Mouse (Mus musculus) ES-Bruce4 (cell line): ENCODE data around the gene Gm9918. TPM values are rescaled to one million over a fixed set of nuclear protein-coding genes. Genes with fewer than 3 reads are reported as not detected.

Source experiments
- H3K27ac ChIP-seq: 2 replicates; pipeline ENCODE4 v1.5.1; 2012; ENCODE audit warnings: low read length, inconsistent platforms; ENCODE audit not compliant: insufficient read depth
- H3K27me3 ChIP-seq: 2 replicates; pipeline ENCODE4 v1.6.1; 2012; ENCODE audit warnings: mild to moderate bottlenecking, low read length, inconsistent platforms; ENCODE audit not compliant: control insufficient read depth, poor library complexity, insufficient read depth, severe bottlenecking
- H3K36me3 ChIP-seq: 2 replicates; pipeline ENCODE4 v1.6.1; 2012; ENCODE audit warnings: inconsistent platforms, mild to moderate bottlenecking, low read length, moderate library complexity; ENCODE audit not compliant: control insufficient read depth, poor library complexity, insufficient read depth, severe bottlenecking
- H3K4me1 ChIP-seq: one replicate; pipeline ENCODE4 v1.8.1; 2011; ENCODE audit warnings: low read length; ENCODE audit not compliant: control insufficient read depth, insufficient read depth
- H3K4me3 ChIP-seq: 2 replicates; pipeline ENCODE4 v1.5.1; 2011; ENCODE audit warnings: low read depth, mild to moderate bottlenecking, low read length
- H3K9ac ChIP-seq: 2 replicates; pipeline ENCODE4 v1.6.1; 2012; ENCODE audit warnings: low read depth, mild to moderate bottlenecking, inconsistent platforms; ENCODE audit not compliant: poor library complexity, severe bottlenecking
- H3K9me3 ChIP-seq: replicated peaks from 2 replicates; pipeline ENCODE4 v1.6.1; 2012; ENCODE audit warnings: mild to moderate bottlenecking, low read length, inconsistent platforms; ENCODE audit not compliant: control insufficient read depth, poor library complexity, insufficient read depth, severe bottlenecking
- CTCF ChIP-seq: IDR thresholded peaks from one replicate; pipeline ENCODE4 v1.8.1; 2011; ENCODE audit warnings: low read depth, low read length
- EP300 ChIP-seq: IDR thresholded peaks from 2 replicates; pipeline ENCODE4 v1.6.1; 2011; ENCODE audit warnings: low read depth, low read length; ENCODE audit not compliant: insufficient read depth
- POLR2A ChIP-seq: IDR thresholded peaks from one replicate; pipeline ENCODE4 v1.8.1; 2011; ENCODE audit warnings: low read length; ENCODE audit not compliant: insufficient read depth
- polyA plus RNA-seq: library from polyadenylated mRNA; stranded (reverse); fragments of >200 nt; gene quantifications from 2 replicates; pipeline ENCODE4 v1.2.4, GENCODE M21; 2011; ENCODE audit warnings: low read depth; ENCODE audit not compliant: missing spikeins, insufficient read depth, insufficient read length

The Gm9918 gene
- polyA plus RNA-seq, 1 experiment = 1.1 TPM

DNA sequence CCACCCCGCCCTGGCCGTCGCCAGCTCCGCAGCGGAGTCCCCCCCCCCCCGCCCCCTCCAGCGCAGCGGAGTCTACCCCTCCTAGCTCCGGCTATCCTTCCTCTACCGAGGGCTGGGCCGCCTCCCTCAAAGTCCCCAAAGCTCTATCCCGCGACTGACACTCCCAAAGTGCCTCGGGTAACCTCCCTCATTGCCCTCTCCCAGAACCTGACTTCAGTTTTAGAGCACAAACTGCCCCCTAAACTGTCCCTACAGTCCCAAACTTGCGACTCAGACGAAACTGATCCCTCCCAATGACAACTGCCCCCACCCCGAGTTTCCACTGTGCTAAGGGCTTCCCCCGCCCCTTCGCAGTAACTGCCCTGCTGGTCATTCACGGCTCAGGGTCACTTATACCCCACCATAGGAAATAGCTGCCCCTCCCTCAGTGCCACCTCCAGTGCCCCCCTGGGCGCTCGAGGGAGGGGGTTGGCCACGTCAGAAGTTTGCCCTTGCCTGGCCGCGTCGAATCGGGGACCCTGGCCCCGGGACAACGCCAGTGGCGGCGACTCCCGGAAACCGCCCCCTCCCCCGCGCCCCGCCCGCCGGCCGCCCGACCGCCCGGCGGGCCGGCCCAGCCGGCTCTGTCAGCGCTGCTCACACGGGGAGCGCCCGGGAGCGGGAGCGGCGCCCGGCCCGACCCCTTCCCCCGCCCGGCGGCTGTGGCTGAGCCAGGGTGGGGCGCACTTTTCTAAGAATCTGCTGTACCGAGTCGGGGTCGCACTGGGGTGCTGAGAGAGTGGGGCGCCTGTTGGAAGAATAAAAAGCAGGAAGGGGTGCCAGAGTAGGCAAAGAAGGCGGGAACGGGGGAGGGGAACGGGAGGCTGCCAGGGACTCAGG, 22.9 kb upstream of the Gm9918 start:
- Histone ChIP-seq H3K27ac (peak overlapping the region; percentile 95), H3K9ac (peak overlapping the region; percentile 84), H3K4me3 (peak overlapping the region; percentile 83), H3K4me1 (peaks cover 13% of the 10 kb centered on the region), H3K36me3 (no peaks in the 10 kb centered on the region), H3K27me3 (no peaks in the 10 kb centered on the region), H3K9me3 (no peaks in the 10 kb centered on the region)
- TF ChIP-seq CTCF (no peak), POLR2A (no peak), EP300 (0 out of 2 replicates have a peak, but pooled peaks have one; percentile 14)

DNA sequence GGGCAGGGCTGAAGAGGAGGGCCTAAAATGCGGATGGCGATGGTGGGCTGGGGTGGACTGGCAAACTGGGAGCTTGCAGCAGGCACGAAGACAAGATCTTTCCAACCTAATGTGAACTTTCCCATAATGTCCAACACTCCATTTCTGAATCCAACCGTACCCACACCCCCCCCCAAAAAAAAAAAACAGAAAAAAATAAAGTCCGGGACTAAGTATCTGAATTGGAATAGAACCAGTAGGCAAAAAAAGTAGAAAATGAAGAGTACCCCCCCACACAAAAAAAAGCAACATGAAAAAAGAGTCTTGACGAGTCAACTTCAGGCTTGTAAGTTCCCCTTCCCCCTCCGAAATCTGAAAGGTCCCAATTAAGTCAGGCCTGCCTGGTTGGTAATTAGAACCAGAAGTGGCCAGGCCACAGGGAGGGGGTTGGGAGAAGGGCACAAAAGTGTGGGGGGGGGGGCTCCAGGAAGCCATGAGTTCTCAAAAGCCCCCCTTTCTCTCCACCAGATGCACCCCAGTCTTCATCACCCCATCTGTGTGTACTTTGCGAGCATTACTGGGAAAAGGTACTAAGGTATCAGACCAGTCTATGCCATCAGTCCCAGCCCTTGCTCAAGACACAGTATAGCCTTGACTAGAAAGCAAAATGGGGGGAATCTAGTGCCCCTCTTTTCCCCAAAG, 22.1 kb upstream of the Gm9918 start:
- Histone ChIP-seq H3K36me3 (no peaks in the 10 kb centered on the region), H3K9me3 (no peaks in the 10 kb centered on the region), H3K4me1 (peaks cover 16% of the 10 kb centered on the region), H3K27me3 (no peaks in the 10 kb centered on the region), H3K27ac (peak overlapping the region; percentile 90), H3K9ac (peak overlapping the region; percentile 84), H3K4me3 (peak overlapping the region; percentile 72)
- TF ChIP-seq CTCF = no peak
- TF ChIP-seq EP300 = no peak
- no peak for TF ChIP-seq POLR2A

DNA sequence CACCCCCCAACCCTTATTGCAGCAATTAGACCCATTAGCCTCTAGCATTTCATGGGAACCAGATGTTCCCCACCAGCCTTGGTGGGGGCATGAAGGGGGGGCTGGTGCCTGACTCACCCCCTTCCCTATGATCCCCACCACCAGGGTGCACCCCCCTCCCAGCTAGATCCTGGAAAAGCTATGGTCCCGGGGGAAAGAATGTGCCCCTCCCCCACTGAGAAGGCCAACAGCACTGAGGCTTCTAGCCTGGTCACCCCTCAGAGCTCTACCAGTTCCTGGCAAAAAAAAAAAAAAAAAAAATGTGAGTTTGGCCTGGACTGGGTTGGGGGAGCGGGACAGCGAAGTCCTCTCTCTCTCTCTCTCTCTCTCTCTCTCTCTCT, 21.6 kb upstream of the Gm9918 start:
- peak overlapping the region; percentile 16 for H3K4me3 ChIP-seq
- H3K4me1 ChIP-seq = peaks cover 16% of the 10 kb centered on the region
- H3K9ac ChIP-seq = peak overlapping the region; percentile 84
- peak overlapping the region; percentile 90 for H3K27ac ChIP-seq
- no peaks in the 10 kb centered on the region for H3K9me3 ChIP-seq
- H3K27me3 ChIP-seq = no peaks in the 10 kb centered on the region
- TF ChIP-seq EP300 (0 out of 2 replicates have a peak, but pooled peaks have one; percentile 38), CTCF (no peak), POLR2A (no peak)
- H3K36me3 ChIP-seq = no peaks in the 10 kb centered on the region

DNA sequence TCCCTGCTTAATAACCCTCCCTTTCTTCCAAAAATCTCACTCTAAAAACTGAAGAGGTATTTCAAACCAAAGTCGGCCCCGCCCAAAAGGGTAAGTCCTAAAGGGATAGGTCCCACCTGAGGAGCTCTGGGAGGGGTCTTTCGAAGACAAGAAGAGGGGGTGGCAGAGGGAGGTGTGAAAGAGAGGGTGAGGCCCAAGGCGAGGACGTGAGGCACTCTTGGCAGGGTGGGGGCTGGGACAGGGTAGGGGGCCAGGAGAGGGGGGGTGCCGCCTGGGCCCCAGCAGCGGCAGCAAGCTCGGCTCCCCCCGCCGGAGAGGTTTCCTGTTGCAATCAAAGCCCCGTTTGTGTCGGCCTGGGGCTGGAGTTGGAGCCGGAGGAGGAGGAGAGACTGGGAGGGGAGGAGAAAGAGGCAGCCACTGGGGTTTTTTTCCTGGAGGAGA, 21.1 kb upstream of the Gm9918 start:
- peaks cover 16% of the 10 kb centered on the region for H3K4me1 ChIP-seq

DNA sequence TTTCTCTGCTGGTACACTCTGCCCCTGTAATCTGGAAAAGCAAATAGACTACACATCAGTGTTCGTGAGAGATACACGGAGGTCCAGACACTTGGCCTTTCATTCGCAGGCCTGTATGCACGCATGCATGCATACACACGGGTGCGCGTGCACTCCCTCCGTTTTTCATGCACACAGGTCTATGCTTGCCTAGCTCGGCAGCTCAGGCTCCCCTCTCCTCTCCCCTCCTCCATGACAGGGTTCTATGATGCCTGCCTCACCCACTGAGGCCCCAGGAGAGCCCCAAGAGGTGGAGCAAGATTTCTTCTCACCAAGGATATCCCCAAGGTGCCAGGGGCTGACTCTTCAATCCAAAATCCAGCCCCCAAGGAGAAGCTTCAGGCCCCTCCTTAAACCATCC, 20.4 kb upstream of the Gm9918 start:
- H3K36me3 ChIP-seq = no peaks in the 10 kb centered on the region
- H3K9me3 ChIP-seq = no peaks in the 10 kb centered on the region
- peaks cover 16% of the 10 kb centered on the region for H3K4me1 ChIP-seq
- H3K27me3 ChIP-seq = no peaks in the 10 kb centered on the region
- peak overlapping the region; percentile 90 for H3K27ac ChIP-seq
- peak overlapping the region; percentile 84 for H3K9ac ChIP-seq
- H3K4me3 ChIP-seq = peak overlapping the region; percentile 57
- TF ChIP-seq EP300 (0 out of 2 replicates have a peak, but pooled peaks have one; percentile 2), POLR2A (no peak)

More for the DNA sequence above, 21.1 kb upstream of the Gm9918 start:
- peak overlapping the region; percentile 57 for H3K4me3 ChIP-seq
- no peaks in the 10 kb centered on the region for H3K9me3 ChIP-seq
- peak overlapping the region; percentile 84 for H3K9ac ChIP-seq
- TF ChIP-seq EP300 (peak; percentile 73), POLR2A (no peak)
- no peaks in the 10 kb centered on the region for H3K27me3 ChIP-seq
- H3K36me3 ChIP-seq = no peaks in the 10 kb centered on the region
- H3K27ac ChIP-seq = peak overlapping the region; percentile 90
